Mouse (Mus musculus) 3134 (cell line): Measurements from ENCODE around the gene Pex13.

Experiments
- DNase-seq: peaks from one replicate; pipeline ENCODE4 v3.0.0-alpha.2; 2011; ENCODE audit warnings: low spot score; ENCODE audit not compliant: insufficient read length; ENCODE audit errors: extremely low read depth

Gene Pex13

GRCm38 (mm10) chr11:23665798-23666501 lies at the start of gene Pex13:
Gene Pex13 (minus strand): TSS chr11:23665959.
- peak; percentile 96 for DNase-seq

- no peak for DNase-seq
These were observed 46.5 kb upstream of the Pex13 start for GRCm38 (mm10) chr11:23712299-23712698.

GRCm38 (mm10) chr11:23704604-23705294 lies 39.0 kb upstream of the Pex13 start:
- no peak for DNase-seq

- DNase-seq, result no peak
These were observed 36.1 kb upstream of the Pex13 start for GRCm38 (mm10) chr11:23701831-23702230.

GRCm38 (mm10) chr11:23699414-23700095 lies 33.8 kb upstream of the Pex13 start:
- no peak for DNase-seq

- no peak for DNase-seq
These were observed 32.8 kb upstream of the Pex13 start for GRCm38 (mm10) chr11:23698526-23698925.

- DNase-seq, result no peak
These were observed 30.1 kb upstream of the Pex13 start for GRCm38 (mm10) chr11:23695847-23696246.

GRCm38 (mm10) chr11:23693286-23693685 lies 27.5 kb upstream of the Pex13 start:
- no peak for DNase-seq

GRCm38 (mm10) chr11:23688060-23688459 lies 22.3 kb upstream of the Pex13 start:
- DNase-seq, result no peak

GRCm38 (mm10) chr11:23686671-23687070 lies 20.9 kb upstream of the Pex13 start:
- no peak for DNase-seq

GRCm38 (mm10) chr11:23682561-23682960 lies 16.8 kb upstream of the Pex13 start:
- no peak for DNase-seq

- DNase-seq, result peak; percentile 57
These were observed 14.7 kb upstream of the Pex13 start for GRCm38 (mm10) chr11:23680435-23680950.

GRCm38 (mm10) chr11:23679044-23679642 lies 13.4 kb upstream of the Pex13 start:
- peak; percentile 19 for DNase-seq

- no peak for DNase-seq
These were observed 10.3 kb upstream of the Pex13 start for GRCm38 (mm10) chr11:23676100-23676499.

- DNase-seq, result no peak
These were observed 6.5 kb upstream of the Pex13 start for GRCm38 (mm10) chr11:23672256-23672749.

GRCm38 (mm10) chr11:23667128-23667527 lies 1.4 kb upstream of the Pex13 start:
- no peak for DNase-seq

GRCm38 (mm10) chr11:23666526-23666925 lies 767 bp upstream of the Pex13 start:
- DNase-seq, result no peak

- DNase-seq, result no peak
These were observed 410 bp downstream of the Pex13 start, which contains the start of gene Pus10 for GRCm38 (mm10) chr11:23665311-23665786. Gene Pus10 (plus strand): TSS chr11:23665674.

- no peak for DNase-seq
These were observed 1.5 kb downstream of the Pex13 start for GRCm38 (mm10) chr11:23664232-23664631.

GRCm38 (mm10) chr11:23657791-23658190 lies 8.0 kb downstream of the Pex13 start:
- DNase-seq, result no peak

- DNase-seq, result no peak
These were observed 12.1 kb downstream of the Pex13 start for GRCm38 (mm10) chr11:23653666-23654065.
